Mouse (Mus musculus) embryonic facial prominence, embryonic 11.5 days (tissue): ENCODE results near the gene Ppp6r2. TPM values are rescaled to one million over a fixed set of nuclear protein-coding genes. Genes with fewer than 3 reads are reported as not detected.
A peak's percentile ranks its signal among the peaks of the same experiment; 100 is the strongest.

Source experiments
- ATAC-seq: fragments of 200-750 bp; cut with Nextera tagmentation; replicated peaks from 2 replicates; pipeline ENCODE4 v1.8.0; 2017; ENCODE audit warnings: low read depth; ENCODE audit not compliant: insufficient number of reproducible peaks, low FRiP score, low TSS enrichment
- DNase-seq: peaks from one replicate; pipeline ENCODE4 v3.0.0-alpha.2; 2015; ENCODE audit warnings: low spot score
- H3K27ac ChIP-seq: fragments of 300-500 bp; sonication (generic); replicated peaks from 2 replicates; pipeline ENCODE4 v1.5.1; 2014; ENCODE audit warnings: mild to moderate bottlenecking, low read depth, low read length, control low read depth
- H3K27me3 ChIP-seq: fragments of 300-500 bp; sonication (generic); 2 replicates; pipeline ENCODE4 v1.6.1; 2014; ENCODE audit warnings: mild to moderate bottlenecking, low read length, moderate library complexity, mixed read lengths; ENCODE audit not compliant: control insufficient read depth, insufficient read depth
- H3K36me3 ChIP-seq: fragments of 300-500 bp; sonication (generic); replicated peaks from 2 replicates; pipeline ENCODE4 v1.6.1; 2014; ENCODE audit warnings: low read depth, mild to moderate bottlenecking, low read length, moderate library complexity, mixed read lengths; ENCODE audit not compliant: control insufficient read depth, insufficient read depth
- H3K4me1 ChIP-seq: fragments of 300-500 bp; sonication (generic); 2 replicates; pipeline ENCODE4 v1.6.1; 2014; ENCODE audit warnings: low read length, mixed read lengths; ENCODE audit not compliant: control insufficient read depth, insufficient read depth
- H3K4me2 ChIP-seq: fragments of 300-500 bp; sonication (generic); 2 replicates; pipeline ENCODE4 v1.6.1; 2014; ENCODE audit warnings: low read depth, mild to moderate bottlenecking, control low read depth, low read length, moderate library complexity
- H3K4me3 ChIP-seq: fragments of 300-500 bp; sonication (generic); 2 replicates; pipeline ENCODE4 v1.5.1; 2014; ENCODE audit warnings: low read depth, low read length, control low read depth
- H3K9ac ChIP-seq: fragments of 300-500 bp; sonication (generic); replicated peaks from 2 replicates; pipeline ENCODE4 v1.6.1; 2014; ENCODE audit warnings: mild to moderate bottlenecking, control low read depth, low read length
- H3K9me3 ChIP-seq: fragments of 300-500 bp; sonication (generic); replicated peaks from 2 replicates; pipeline ENCODE4 v1.6.1; 2016; ENCODE audit warnings: mild to moderate bottlenecking, low read length, inconsistent platforms, mixed read lengths; ENCODE audit not compliant: control insufficient read depth
- WGBS: fragments of 180-500 bp; shearing (Covaris S2); extraction: QIAGEN DNeasy Blood & Tissue Kit; methylation state at CpG from one replicate; pipeline ENCODE4 v1.1.7; 2014; 5-methylcytosine and 5-hydroxymethylcytosine counted together
- polyA plus RNA-seq: library from polyadenylated mRNA; unstranded; fragments of >200 nt; fragmentation: Nextera tagmentation; extraction: Ambion mirVana; gene quantifications from 2 replicates; pipeline ENCODE4 v1.2.1, GENCODE M21; 2014

Gene Ppp6r2
- polyA plus RNA-seq, 1 experiment from 2014 or later, result 25.1 TPM

DNA sequence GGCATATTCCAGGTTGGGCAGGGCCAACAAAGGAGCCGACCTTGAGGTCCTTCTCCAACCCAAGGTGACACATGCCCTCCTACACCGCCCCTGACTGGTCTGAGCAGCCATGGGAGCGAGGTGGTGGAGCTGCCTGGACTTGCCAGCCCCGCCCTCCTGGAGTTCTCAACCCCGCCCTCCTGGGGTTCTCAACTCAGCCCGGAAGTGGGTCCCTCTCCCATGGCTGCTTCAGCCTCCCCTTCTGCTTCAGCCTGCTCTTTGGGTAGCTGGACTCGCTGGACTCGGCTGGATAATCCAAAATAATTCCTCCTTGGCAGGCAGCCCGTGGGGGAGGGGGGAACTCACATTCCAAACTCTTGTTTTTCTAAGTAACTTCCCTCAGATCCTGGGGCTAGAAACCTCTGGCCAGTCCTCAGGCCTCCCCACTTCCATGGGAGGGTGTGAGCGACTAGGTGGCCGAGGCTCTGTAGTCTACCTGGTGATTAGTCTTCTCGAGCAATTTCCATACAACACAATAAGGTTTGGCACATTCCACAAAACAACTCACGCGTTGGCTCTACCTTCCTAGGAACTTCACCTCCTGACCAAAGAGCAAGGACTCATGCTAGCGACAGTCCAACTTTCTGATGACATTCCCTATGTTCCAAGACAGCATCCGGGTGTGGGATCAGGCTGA is 32.3 kb upstream of the Ppp6r2 start:
- Histone ChIP-seq H3K27ac (peak overlapping the region; percentile 23), H3K9me3 (no peaks in the 10 kb centered on the region), H3K9ac (peak overlapping the region; percentile 83), H3K4me3 (peak overlapping the region; percentile 73), H3K4me2 (peak overlapping the region; percentile 83), H3K36me3 (no peaks in the 10 kb centered on the region; the same call in 1 of the 2 replicates), H3K27me3 (no peaks in the 10 kb centered on the region), H3K4me1 (peaks cover 15% of the 10 kb centered on the region)
- DNase-seq (peak; percentile 77), ATAC-seq (no peak)
- 3% methylated on average over 14 of the region's 16 CpGs for WGBS

DNA sequence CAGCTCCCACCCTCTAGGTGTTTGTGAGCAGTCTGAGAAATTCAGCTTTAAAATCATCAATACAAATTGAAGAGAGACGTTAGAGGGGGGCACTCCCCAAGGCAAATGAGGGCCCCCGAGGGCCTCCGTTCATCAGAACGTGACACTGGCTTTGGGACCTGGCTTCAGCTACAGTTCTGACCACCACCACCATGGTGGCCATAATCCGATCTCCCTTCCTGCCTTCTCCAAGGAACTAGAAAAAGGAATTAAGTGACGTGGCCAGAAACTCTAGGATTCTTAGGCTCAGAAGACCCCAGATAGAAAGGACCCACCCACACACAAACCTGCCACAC is 31.8 kb upstream of the Ppp6r2 start:
- H3K4me1 ChIP-seq, result peaks cover 15% of the 10 kb centered on the region
- peak overlapping the region; percentile 23 for H3K27ac ChIP-seq
- under 1% methylated on average over 6 of the region's 6 CpGs for WGBS

DNA sequence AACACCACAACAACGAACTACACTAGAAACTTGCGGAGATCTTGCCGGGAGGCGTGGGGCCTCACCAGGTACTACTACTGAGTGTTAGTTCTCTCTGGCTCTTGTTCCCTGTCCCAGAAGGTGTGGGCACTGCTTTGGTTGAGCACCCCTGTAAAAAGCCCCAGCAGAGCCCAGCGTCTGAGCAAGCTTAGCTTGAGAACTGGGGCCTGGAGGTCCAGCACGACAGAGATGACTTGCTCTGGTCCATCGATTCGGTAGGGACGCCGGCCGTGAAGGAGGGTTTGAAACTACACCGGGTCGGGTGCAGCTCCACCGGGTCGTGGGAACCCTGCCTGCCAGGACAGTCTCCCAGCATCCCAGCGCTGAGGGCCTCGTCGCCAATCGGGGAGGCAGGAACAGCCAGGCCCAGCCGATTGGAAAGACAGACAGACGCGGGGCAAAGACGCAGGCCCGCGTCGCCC is 31.2 kb upstream of the Ppp6r2 start:
- Histone ChIP-seq H3K27ac (peak overlapping the region; percentile 86), H3K9me3 (no peaks in the 10 kb centered on the region), H3K27me3 (no peaks in the 10 kb centered on the region), H3K4me2 (peak overlapping the region; percentile 83), H3K4me1 (peaks cover 15% of the 10 kb centered on the region), H3K4me3 (peak overlapping the region; percentile 73), H3K36me3 (no peaks in the 10 kb centered on the region; the same call in 1 of the 2 replicates), H3K9ac (peak overlapping the region; percentile 83)
- DNase-seq (no peak), ATAC-seq (no peak)
- under 1% methylated on average over 26 of the region's 26 CpGs for WGBS

More for the DNA sequence above, 31.8 kb upstream of the Ppp6r2 start:
- Histone ChIP-seq H3K4me3 (peak overlapping the region; percentile 73), H3K9ac (peak overlapping the region; percentile 83), H3K9me3 (no peaks in the 10 kb centered on the region), H3K36me3 (no peaks in the 10 kb centered on the region; the same call in 1 of the 2 replicates), H3K4me2 (peak overlapping the region; percentile 83), H3K27me3 (no peaks in the 10 kb centered on the region)
- DNase-seq, result no peak
- no peak for ATAC-seq

DNA sequence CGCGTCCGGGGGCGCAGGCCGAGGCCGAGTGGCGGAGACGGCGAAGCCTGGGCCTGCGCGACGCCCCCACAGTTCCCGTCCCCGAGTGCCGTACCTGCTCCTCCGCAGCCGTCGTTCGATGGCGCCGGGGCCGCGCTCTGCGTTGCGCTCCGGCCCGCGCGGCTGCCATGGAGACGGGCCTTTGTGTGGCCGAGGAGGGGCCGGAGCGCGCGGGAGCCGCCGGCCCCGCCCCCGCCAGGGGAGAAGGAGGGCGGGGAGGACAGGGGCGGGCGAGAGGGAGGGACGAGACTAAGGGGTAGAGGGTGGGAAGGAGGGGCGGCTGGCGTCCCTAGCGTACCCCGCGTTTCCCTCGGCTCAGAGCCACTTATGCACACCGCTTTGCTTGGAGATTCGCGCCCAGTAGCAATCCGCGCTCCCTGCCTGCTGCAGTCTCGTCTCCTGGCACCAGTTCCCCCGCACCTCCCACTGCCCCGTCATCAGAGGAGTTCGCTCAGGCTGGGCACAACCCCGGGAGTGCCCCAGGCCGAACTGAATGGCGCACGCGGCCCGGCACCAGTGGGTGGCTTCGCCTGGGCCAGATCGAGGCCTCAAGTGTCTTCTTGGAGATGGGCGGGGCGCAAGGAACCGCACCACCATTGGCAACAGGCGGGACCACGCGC is 30.7 kb upstream of the Ppp6r2 start, which contains the start of gene Plxnb2:
Gene Plxnb2 (minus strand): TSS at position 218 of the 659 bp plus-strand sequence.
- peak; percentile 93 for DNase-seq
- peak within 1 kb of the TSS; percentile 86 for H3K27ac ChIP-seq
- H3K4me3 ChIP-seq, result peak within 1 kb of the TSS; percentile 73
- no peaks in the 10 kb centered on the region; the same call in 1 of the 2 replicates for H3K36me3 ChIP-seq
- H3K4me1 ChIP-seq, result peaks cover 15% of the 10 kb centered on the region
- H3K27me3 ChIP-seq, result no peaks in the 10 kb centered on the region
- peak within 1 kb of the TSS; percentile 83 for H3K4me2 ChIP-seq
- H3K9ac ChIP-seq, result peak within 1 kb of the TSS; percentile 83
- under 1% methylated on average over 47 of the region's 72 CpGs for WGBS
- peak; percentile 87 for ATAC-seq
- H3K9me3 ChIP-seq, result no peaks in the 10 kb centered on the region

DNA sequence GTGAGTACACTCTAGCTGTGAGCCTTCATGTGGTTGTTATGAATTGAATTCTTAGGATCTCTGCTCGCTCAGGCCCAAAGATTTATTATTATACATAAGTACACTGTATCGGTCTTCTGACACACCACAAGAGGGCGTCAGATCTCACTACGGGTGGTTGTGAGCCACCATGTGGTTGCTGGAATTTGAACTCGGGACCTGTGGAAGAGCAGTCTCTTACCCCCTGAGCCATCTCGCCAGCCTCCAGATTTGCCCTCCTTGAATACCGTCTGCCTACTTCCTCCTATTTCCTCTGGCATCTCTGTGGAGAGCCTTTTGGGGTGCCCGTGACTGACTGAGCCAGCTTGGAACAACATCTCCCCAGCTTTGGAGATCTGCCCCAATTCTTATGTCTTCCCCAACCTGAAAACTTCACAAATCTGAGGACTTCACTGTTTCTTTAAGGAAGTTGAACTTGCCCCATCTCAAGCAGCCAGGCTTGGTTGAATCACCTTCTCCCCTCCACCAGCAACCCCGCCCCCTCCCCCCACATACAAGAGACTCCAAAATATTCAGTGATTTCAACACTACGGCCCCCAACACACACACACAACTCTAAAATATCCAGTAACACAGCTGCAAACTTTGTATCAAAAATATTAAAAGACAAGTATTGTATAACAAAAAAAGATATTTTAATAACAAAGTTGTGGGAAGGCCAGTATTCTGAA is 29.6 kb upstream of the Ppp6r2 start:
- H3K27ac ChIP-seq, result no peak overlapping the region

DNA sequence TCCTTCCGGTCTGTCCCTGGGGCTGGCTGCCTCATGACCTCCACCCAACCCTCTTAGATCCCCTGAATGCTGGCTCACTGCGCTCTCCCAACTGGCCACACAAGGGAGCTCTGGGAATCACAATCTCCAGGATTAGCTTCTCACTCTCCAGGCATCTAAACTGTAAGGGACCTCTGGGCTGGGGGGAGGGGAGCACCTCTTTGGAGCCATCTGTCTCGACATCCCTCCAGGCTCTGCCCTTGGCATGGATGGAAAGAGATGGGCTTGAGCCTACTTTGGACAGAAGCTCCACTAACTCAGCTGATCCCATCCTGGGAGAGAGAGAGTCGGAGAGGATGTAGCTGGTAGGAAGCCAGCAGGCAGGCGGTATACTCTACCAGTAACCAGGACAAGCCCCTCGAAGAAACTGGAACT is 29.0 kb upstream of the Ppp6r2 start:
- H3K27me3 ChIP-seq, result no peaks in the 10 kb centered on the region
- ATAC-seq, result no peak
- H3K27ac ChIP-seq, result no peak overlapping the region
- no peaks in the 10 kb centered on the region; the same call in 1 of the 2 replicates for H3K36me3 ChIP-seq
- no peak overlapping the region for H3K9ac ChIP-seq
- no peak overlapping the region for H3K4me3 ChIP-seq
- H3K4me2 ChIP-seq, result no peak overlapping the region
- DNase-seq, result peak; percentile 47
- 27% methylated on average over 6 of the region's 6 CpGs for WGBS
- peaks cover 7% of the 10 kb centered on the region for H3K4me1 ChIP-seq
- no peaks in the 10 kb centered on the region for H3K9me3 ChIP-seq

More for the DNA sequence above, 29.6 kb upstream of the Ppp6r2 start:
- H3K9me3 ChIP-seq, result no peaks in the 10 kb centered on the region
- no peak overlapping the region; the same call in 1 of the 2 replicates for H3K4me2 ChIP-seq
- no peaks in the 10 kb centered on the region for H3K27me3 ChIP-seq
- peaks cover 13% of the 10 kb centered on the region for H3K4me1 ChIP-seq
- H3K36me3 ChIP-seq, result no peaks in the 10 kb centered on the region; the same call in 1 of the 2 replicates
- no peak overlapping the region for H3K9ac ChIP-seq
- WGBS, result 68% methylated on average over 10 of the region's 10 CpGs
- H3K4me3 ChIP-seq, result no peak overlapping the region
- no peak for DNase-seq
- ATAC-seq, result no peak

DNA sequence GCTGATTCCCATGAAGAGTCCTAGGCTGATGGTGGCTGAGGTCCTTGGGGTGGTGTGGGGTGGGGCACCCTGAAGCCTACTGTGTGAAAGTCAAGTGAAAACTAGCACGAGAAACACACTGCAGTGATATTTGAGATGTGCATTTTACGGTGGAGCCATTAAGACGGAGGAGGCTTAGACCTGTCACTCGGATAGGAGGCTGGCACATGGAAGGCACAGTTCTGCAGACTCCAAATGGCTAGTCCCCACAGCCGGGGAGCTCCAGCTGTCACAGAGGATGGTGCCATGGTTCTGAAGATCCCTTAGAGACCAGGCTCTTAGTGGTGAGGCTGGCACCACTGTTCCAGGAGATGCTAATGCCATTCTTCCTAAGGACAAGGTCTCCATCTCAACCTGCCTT is 28.5 kb upstream of the Ppp6r2 start:
- Histone ChIP-seq H3K4me2 (no peak overlapping the region), H3K27ac (no peak overlapping the region), H3K9me3 (no peaks in the 10 kb centered on the region), H3K9ac (no peak overlapping the region), H3K36me3 (no peaks in the 10 kb centered on the region; the same call in 1 of the 2 replicates), H3K4me1 (peaks cover 7% of the 10 kb centered on the region), H3K27me3 (no peaks in the 10 kb centered on the region), H3K4me3 (no peak overlapping the region)
- 53% methylated on average over 5 of the region's 5 CpGs for WGBS
- ATAC-seq, result no peak
- DNase-seq, result no peak
